Mouse (Mus musculus) ES-E14 (cell line): Measurements from ENCODE around the gene Insm2. TPM values are rescaled to one million over a fixed set of nuclear protein-coding genes. Genes with fewer than 3 reads are reported as not detected.

ENCODE experiments used
- DNase-seq: peaks from one replicate; pipeline ENCODE4 v3.0.0-alpha.2; 2013; ENCODE audit warnings: low read depth, low spot score
- H3K27ac ChIP-seq: 2 replicates; pipeline ENCODE4 v1.5.1; 2012; ENCODE audit warnings: low read depth, mild to moderate bottlenecking, low read length, moderate library complexity, mixed read lengths; ENCODE audit not compliant: poor library complexity, insufficient read depth, severe bottlenecking
- H3K36me3 ChIP-seq: 2 replicates; pipeline ENCODE4 v1.6.1; 2012; ENCODE audit warnings: mild to moderate bottlenecking, low read length, moderate library complexity, mixed read lengths; ENCODE audit not compliant: control insufficient read depth, poor library complexity, insufficient read depth, severe bottlenecking
- H3K4me1 ChIP-seq, 2 experiments: fragments of 150-350 bp in 1 of 2; sonication (generic) in 1 of 2; 2 replicates each; pipeline ENCODE4 v1.6.1; 2012; ENCODE audit warnings: low read length in 2 of 2, mild to moderate bottlenecking in 1 of 2, mixed read lengths in 1 of 2; ENCODE audit not compliant: control insufficient read depth in 2 of 2, insufficient read depth in 2 of 2, poor library complexity in 1 of 2
- H3K4me3 ChIP-seq, 2 experiments: fragments of 150-350 bp in 1 of 2; sonication (generic) in 1 of 2; 2 replicates each; pipeline ENCODE4 v1.5.1; 2012; ENCODE audit warnings: low read length in 2 of 2, low read depth in 1 of 2, mild to moderate bottlenecking in 1 of 2, mixed read lengths in 1 of 2; ENCODE audit not compliant: insufficient read depth in 1 of 2, poor library complexity in 1 of 2, severe bottlenecking in 1 of 2
- H3K9ac ChIP-seq: 2 replicates; pipeline ENCODE4 v1.6.1; 2012; ENCODE audit warnings: low read depth, mild to moderate bottlenecking, low read length, mixed read lengths; ENCODE audit not compliant: poor library complexity, insufficient read depth, severe bottlenecking
- H3K9me3 ChIP-seq: fragments of 150-350 bp; sonication (generic); 2 replicates; pipeline ENCODE4 v1.6.1; 2012; ENCODE audit warnings: low read depth, mild to moderate bottlenecking, low read length; ENCODE audit not compliant: control insufficient read depth, insufficient read depth
- CHD2 ChIP-seq: IDR thresholded peaks from 2 replicates; pipeline ENCODE4 v1.6.1; 2014; ENCODE audit warnings: mild to moderate bottlenecking, low read depth, low read length, inconsistent platforms
- HCFC1 ChIP-seq: IDR thresholded peaks from 2 replicates; pipeline ENCODE4 v1.6.1; 2012; ENCODE audit warnings: low read length, inconsistent platforms, borderline replicate concordance; ENCODE audit not compliant: insufficient read depth
- MAFK ChIP-seq: IDR thresholded peaks from 2 replicates; pipeline ENCODE4 v1.6.1; 2014; ENCODE audit warnings: mild to moderate bottlenecking, low read depth, low read length, inconsistent platforms; ENCODE audit not compliant: insufficient read depth
- ZC3H11A ChIP-seq: IDR thresholded peaks from 2 replicates; pipeline ENCODE4 v1.6.1; 2012; ENCODE audit warnings: low read depth, mild to moderate bottlenecking, inconsistent platforms, low read length, borderline replicate concordance
- ZNF384 ChIP-seq: IDR thresholded peaks from 2 replicates; pipeline ENCODE4 v1.6.1; 2012; ENCODE audit warnings: low read depth, low read length, inconsistent platforms
- in situ Hi-C, 2 experiments: fragments of 600-800 bp; cut with MboI; formaldehyde crosslinking; loops; one replicate each; pipeline ENCODE4 v1.15.1; 2025; ENCODE audit warnings: low sequenced_read_pairs in 2 of 2, inconsistent platforms in 1 of 2; ENCODE audit not compliant: unreplicated experiment in 2 of 2
- total RNA-seq: library from RNA; depleted of rRNA; stranded (reverse); fragments of 300-350 nt; gene quantifications from 2 replicates; pipeline ENCODE4 v1.2.3, GENCODE M21; 2012

Insm2 gene
- total RNA-seq, 1 experiment, result not detected

DNA sequence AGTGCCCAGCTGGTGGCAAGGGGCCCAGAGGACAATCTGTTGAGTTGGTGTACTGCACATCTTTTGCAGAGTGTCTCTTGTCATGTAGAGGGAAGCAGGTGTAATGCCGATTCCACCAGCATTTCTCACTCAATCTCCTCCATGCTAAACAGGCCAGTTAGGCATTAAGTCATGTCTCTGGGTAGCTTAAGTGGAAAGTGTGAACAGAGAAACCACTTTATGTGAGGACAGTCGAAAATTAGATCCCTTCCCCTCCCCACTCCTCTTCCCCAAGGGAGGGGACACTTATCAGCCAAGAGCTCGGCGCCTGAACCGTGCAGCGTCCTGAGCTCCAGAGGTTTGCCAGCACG, 715 bp upstream of the Insm2 start:
- Histone ChIP-seq H3K9ac (no peak overlapping the region), H3K36me3 (no peaks in the 10 kb centered on the region), H3K27ac (no peak overlapping the region), H3K4me1 (no peaks in the 10 kb centered on the region), H3K9me3 (no peaks in the 10 kb centered on the region), H3K4me3 (peak overlapping the region; percentile 65 to 74)
- no peak for TF ChIP-seq MAFK
- no peak for TF ChIP-seq ZNF384
- no peak for TF ChIP-seq CHD2
- TF ChIP-seq HCFC1, result no peak
- no peak for TF ChIP-seq ZC3H11A
- no peak for DNase-seq
- in situ Hi-C loops, result no loop called here

DNA sequence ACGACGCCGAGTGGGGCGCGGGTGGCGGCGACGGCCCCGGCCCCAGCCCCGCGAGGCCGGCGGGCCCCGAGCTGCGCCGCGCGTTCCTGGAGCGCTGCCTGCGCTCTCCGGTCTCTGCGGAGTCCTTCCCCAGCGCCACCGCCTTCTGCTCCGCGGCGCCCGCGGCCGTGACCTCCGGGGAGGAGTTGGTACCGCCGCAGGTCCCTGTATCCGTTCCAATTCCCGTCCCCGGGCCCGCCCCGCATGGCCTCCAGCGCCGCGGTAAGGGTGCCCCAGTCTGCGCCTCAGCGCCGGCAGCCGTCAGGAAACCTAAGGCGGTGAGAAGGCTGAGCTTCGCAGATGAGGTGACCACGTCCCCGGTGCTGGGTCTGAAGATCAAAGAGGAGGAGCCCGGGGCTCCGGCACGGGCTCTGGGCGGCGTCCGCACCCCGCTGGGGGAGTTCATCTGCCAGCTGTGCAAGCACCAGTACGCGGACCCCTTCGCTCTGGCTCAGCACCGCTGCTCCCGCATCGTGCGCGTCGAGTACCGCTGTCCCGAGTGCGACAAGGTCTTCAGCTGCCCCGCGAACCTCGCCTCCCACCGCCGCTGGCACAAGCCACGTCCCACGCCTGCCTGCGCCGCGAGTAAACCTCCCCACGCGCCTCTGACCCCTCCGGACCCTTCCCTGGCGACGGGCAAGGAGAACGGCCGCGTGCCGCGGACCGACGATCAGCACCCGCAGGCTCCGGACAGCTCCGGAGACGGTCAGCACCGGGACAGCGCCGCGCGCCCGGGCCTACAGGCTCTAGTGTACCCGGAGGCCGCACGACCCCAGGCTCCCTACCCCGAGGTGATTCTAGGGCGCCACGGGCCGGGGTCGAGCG, 644 bp downstream of the Insm2 start:
- peak; percentile 41 for DNase-seq
- H3K9me3 ChIP-seq, result no peaks in the 10 kb centered on the region
- H3K4me3 ChIP-seq, result peak overlapping the region; percentile 65 to 74

DNA sequence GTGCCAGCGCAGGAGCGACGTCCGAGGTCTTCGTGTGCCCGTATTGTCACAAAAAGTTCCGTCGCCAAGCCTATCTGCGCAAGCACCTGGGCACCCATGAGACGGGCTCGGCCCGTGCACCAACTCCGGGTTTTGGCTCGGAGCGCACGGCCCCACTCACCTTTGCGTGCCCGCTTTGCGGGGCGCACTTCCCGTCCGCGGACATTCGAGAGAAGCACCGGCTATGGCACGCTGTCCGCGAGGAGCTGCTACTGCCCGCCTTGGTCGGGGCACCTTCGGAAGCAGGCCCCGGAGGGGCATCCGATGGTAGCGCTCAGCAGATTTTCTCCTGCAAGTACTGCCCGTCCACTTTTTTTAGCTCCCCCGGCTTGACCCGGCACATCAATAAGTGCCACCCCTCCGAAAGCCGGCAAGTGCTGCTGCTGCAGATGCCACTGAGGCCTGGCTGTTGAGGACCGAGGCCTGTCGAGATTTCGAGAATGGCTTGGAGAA, 1.3 kb downstream of the Insm2 start:
- no peaks in the 10 kb centered on the region for H3K36me3 ChIP-seq
- no peaks in the 10 kb centered on the region for H3K9me3 ChIP-seq
- peak overlapping the region; percentile 47 to 56 for H3K4me3 ChIP-seq
- H3K27ac ChIP-seq, result no peak overlapping the region
- TF ChIP-seq CHD2 (no peak), MAFK (no peak), HCFC1 (no peak), ZNF384 (no peak), ZC3H11A (no peak)
- in situ Hi-C loops, result no loop called here
- DNase-seq, result no peak
- no peaks in the 10 kb centered on the region for H3K4me1 ChIP-seq
- H3K9ac ChIP-seq, result no peak overlapping the region; the same call in 1 of the 2 replicates

More for the DNA sequence above, 644 bp downstream of the Insm2 start:
- TF ChIP-seq HCFC1 (peak; percentile 66; the same call in 1 of the 2 replicates), MAFK (no peak)
- no peaks in the 10 kb centered on the region for H3K4me1 ChIP-seq
- in situ Hi-C loops, result no loop called here
- H3K27ac ChIP-seq, result no peak overlapping the region
- no peaks in the 10 kb centered on the region for H3K36me3 ChIP-seq
- H3K9ac ChIP-seq, result no peak overlapping the region

DNA sequence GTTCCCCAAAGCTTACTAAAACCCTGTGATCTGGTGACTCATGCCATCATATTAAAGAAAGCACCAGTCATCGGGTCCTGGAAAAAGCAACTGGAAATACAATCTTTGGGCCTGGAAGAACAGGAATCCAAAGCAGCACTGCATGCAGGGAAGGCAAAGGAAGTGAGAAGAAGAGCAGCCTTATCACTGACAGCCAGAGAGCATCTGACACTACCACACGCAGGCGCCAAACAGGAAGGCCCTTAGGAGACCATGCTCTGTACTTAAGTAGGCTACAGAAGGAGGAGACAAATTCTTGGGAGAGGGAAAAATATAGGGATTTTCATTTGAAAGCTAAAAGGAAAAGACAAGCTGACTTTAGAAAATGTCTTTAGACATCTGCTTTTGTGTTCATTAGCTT, 5.2 kb downstream of the Insm2 start:
- TF ChIP-seq ZNF384, result no peak
- TF ChIP-seq ZC3H11A, result no peak
- TF ChIP-seq MAFK, result no peak
- TF ChIP-seq CHD2, result no peak
- TF ChIP-seq HCFC1, result no peak
- DNase-seq, result no peak
- in situ Hi-C loops, result no loop called here

More for the DNA sequence above, 5.2 kb downstream of the Insm2 start:
- Histone ChIP-seq H3K27ac (no peak overlapping the region), H3K36me3 (no peaks in the 10 kb centered on the region), H3K4me3 (no peak overlapping the region), H3K9me3 (no peaks in the 10 kb centered on the region), H3K4me1 (no peaks in the 10 kb centered on the region), H3K9ac (no peak overlapping the region)
